Mouse (Mus musculus) adrenal gland, adult (tissue): ENCODE measurements at regions not wholly inside any gene's neighbourhood (a gene's known extent, or its start where the extent isn't known, plus 50 kb on each side); places are given as distances from the start of the nearest gene placed in this dataset.
A peak's percentile ranks its signal among the peaks of the same experiment; 100 is the strongest.

Experiments
- DNase-seq, 2 experiments: peaks; one replicate each; pipeline ENCODE4 v3.0.0; 2022 to 2023; ENCODE audit warnings: low spot score in 1 of 2; ENCODE audit not compliant: inconsistent age in 2 of 2

DNA sequence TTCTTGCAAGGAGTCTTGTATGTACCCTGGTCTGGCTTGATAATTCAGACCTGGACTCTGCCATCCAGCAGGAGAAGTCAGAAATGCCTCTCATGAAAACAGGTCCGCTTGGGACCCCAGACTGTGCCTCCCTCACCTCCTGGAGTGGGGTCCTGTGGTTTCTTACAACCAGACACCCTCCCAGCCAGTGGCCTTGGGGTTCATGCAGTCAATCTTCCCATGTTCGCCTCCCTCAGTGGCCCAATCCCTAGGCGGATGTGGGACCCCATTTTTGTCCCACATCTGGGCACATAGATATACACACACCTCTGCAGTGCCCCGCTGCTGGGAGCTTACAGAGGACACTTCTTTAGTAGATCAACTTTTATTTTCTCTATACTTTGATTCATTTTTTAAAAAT is 217.7 kb downstream of the Lrfn2 start:
- peak in 1 of 2 experiments; percentile 14 for DNase-seq

DNA sequence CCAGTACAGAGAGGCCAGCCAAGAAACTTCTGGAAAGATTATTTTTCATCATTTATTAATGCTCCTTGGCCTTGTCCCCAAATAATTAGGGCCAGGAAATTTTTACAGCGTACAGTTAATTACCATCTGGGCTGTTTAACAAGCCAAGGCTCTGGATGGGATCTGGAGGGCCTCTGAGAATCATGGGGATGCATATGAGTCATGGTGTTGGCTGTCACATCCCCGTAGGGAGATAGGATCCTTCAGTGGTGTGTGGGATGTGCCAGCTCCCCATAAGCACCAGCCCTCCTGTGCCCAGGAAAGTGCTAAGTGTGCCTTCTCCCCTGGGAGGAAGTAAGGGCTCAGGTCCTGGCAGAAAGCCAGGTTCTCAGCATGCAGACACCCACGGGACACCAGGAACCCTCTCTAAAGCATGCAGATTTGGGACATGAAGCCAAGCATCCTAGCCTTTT is 218.8 kb downstream of the Lrfn2 start:
- peak in 1 of 2 experiments; percentile 19 for DNase-seq

DNA sequence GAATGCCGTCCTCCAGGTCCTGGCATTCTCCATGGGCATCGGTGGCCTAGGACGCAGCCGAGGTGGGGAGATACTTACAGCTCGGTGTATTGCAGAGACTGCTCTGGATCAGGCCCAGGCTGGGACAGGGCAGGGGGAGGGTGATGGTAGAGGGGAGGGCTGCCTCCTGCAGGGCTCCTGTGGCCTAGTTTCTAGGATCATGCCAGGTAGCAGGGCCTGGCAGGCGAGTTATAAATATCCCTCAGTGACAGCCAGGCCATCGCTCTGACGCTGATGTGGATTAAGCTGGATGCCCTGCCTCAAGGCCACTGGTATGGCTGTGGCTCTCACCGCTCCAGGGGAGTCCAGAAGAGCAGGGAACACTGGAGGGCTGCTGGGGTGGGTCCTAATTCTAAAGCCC is 221.8 kb downstream of the Lrfn2 start:
- DNase-seq, result peak; percentile 21 to 45

DNA sequence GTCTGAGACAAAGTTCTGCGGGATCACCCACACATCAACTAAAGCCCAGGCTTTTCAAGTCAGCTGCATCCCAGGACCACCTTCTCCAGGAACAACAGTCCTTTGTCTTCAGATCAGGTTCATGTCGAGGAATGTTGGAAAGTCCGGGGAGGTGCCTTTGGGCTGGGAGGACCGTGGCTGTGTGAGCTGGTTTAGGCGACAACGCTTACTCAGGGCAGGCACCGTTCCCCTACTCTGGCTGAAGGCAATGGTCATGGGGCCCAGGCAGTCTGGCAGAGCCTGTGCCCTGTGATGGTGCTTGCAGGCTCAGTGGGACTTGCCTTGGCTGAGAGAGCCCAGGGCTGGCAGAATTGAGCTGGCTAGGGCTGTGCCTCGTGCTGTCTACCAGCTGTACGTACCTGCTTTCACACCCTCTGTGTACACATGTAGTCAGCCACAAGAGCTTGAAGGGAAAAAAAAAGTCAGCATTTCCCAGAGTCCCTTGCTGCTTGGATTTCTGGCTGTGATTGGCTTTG is 222.9 kb downstream of the Lrfn2 start:
- DNase-seq, result no peak

DNA sequence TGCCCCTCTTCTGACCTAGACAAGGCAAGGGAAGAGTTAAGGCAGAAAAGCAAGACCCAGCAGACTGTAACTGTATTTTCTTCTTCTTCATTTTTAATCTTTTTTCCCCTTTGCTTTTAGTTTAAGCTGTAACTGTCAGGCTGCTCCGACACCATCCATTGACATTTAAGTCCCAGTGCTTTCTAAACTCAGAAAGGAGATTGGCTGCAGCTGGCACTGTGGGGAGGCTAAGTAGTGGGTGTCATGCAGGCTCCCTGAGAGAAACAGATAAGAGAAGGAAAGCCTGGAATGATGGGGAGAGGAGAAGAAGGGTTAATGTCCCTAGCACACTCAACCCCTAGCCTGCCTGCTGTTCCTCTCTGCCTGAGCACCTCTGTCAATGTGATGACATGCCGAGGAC is 225.4 kb downstream of the Lrfn2 start:
- no peak for DNase-seq

DNA sequence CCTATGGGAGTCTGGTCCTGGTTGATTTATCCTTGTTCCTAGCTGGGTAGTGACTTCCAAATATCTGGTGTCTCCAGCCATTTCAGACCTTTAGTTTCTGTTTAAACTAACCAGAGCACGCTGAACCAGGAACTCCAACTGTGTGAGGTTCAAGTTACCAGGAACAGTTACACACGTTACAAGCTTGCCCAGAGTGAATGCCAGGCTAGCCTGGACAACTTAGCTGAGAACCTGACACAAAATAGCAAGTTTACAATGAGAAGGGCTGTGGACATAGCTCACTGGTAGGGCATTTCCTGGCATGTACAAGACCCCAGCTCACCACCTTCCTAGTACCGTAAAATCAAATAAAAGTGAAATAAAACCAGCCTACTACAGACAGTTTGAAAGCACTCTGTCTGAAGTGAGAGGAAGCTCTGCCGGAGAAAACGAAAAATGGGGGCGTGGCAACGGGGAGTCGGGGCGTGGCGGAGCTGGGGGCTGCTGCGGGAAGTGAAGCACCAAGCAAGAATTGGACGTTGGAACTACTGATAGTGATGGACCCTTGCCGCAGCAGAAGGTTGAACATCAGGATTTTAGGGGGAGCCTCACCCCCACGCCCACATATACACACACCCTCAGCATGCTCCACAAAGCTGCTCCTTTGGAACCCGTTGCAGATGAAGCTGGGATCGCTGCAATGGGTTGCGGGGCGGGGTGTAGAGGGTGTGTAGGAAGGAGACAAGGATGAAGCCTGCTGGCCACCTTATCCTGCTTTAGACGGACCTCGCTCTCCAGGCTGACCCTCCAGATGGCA is 239.3 kb downstream of the Lrfn2 start:
- DNase-seq, result peak; percentile 24 to 69

DNA sequence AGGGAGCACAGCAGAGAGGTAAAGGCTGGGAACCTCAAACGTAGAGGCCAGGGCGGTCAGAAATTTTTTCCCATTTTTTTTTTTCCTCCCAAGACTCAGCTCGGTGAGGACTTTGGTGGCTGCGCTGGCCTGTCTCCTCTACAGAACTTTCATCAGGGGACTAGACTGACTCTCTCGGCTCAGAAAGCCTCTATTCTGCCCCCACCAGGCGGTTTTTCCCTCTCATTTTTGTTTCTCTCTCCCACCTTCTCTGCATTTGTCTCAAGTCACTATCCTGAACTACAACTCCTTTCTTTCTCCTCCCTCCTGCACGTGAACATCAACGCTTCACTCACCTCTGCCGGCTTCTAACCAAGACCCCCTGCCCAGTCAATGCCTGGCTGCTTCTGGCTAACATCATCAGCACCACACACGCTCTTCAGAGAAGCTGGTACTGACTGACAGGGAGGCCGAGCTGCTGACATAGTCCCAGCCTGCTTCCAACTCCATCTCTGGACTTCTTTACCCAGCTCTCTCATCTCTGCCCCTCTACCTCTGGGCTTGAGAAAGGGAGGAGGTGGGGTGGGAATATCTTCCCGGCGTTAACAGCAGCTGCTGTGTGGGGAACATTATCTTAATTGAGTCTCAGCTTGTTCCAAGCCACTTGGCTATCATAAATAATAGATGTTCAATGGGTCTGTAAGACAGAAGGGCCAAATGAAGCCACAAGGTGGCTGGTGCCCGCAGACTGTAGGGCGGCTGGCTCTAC is 240.0 kb downstream of the Lrfn2 start:
- DNase-seq, result peak in 1 of 2 experiments; percentile 28

DNA sequence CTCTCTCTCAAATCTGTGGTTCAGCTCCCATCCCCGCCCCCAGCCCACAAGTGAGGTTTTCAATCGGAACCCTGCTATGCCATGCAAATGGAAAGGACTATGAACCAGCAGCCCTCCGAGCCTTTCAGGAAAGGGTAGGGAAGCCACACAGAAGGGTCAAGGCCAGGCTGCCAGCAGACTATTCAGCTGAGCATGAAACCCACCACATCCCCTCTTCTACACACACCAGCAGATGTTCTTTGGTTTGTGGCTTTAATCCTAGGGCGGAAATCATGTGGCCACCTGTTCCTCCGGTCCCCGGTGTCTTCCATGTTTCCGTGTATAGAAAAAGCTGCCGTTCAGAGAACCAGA is 240.6 kb downstream of the Lrfn2 start:
- no peak for DNase-seq

DNA sequence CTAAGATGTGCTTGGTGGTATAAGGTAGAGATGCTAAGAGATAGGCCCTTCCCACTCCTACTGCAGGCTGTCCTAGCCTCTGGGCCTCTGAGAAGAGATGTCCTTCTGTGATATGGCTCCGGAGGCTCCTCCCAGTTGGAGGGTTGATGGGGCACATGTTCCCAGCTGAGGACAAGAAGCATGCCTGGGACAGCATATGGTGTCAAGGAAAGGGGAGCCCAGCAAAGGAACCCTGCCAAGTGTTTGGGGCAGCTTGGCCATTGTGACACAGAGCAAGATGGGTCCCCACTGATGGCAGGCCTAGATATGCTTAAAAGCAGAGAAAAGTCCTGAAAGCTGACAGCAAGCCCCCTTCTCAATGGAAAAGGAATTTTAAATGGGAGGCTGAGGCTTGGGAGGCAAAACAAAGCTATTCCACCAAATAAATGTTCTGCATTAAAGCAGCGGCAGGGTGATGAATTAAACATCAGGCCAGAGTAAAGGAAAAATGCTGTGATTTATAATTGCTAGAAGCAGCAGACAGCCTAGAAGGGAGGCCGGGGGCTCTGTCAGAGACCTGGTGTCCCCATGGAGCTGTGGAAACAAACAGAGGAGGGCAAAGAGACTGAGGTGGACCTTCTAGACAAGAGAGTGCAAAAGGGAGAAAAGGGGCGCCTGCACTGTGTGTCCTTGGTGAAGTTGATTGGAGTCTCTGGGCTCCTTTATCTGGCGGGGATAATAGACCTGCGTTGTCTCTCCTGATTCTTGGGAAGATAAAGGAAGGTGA is 246.0 kb downstream of the Lrfn2 start:
- no peak for DNase-seq

DNA sequence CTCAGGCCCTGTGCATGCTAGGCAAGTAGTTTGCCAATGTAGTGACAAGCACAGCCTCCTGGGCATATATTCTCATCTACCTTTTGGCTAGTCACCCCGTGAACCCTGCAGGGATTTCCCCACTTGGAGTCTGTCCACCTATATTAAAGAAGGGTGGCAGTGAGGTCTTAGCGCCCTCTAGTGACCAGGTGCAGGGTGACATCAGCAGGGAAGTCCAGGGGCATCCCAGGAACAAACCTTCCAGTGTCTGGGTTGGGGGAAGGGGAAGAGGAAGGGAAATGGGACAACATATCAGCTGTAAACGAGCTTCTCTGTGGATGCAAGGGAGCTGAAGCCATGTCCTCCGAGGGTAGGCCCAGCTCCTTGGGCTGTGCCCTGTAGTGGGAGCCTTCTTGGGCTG is 245.7 kb upstream of the Mocs1 start:
- DNase-seq, result peak; percentile 29 to 79

DNA sequence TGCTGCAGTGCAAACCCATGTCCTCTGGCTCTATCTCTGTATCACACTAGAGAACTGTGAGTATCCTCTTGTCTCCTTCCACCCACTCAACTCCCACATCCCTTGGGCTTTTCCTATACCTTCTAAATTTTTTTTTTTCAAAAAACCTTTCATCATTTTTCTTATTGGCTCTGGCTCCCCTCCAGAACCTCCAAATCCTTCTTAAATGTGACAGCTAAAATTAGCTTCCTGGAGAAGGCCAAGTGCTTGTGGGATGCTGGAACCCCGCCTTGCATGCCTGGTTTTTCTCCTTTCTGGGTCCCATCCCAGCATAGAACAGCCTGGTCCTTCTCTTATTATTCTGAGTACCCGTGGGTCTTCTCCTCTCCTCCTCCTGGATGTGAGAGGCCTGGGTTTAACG is 244.2 kb upstream of the Mocs1 start:
- no peak for DNase-seq

DNA sequence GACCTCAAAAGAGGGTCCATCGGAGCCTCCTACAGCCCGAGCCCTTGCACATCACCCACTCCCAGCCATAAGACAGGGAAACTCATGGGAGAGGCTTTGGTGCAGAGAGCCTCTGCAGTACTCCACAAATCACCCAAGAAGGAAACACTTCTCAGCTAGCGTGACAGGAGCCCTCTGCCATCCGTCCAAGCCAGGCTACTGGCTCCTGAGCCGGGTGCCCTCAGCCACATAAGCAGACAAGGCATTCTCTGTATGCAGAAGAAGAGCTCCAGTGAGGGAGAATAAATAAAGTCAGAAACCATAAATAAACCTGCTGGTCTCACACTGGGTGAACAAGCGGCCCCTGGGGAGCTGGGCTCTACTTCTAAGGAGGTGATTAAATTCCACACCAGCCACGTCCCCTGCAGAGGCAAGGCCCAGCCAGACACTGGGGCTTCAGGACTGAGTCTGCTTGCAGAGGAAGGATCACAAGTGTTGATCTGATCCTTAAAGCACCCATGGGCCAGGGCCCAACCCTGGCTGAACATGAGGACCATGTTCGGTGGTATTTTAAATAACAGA is 243.0 kb upstream of the Mocs1 start:
- no peak for DNase-seq

DNA sequence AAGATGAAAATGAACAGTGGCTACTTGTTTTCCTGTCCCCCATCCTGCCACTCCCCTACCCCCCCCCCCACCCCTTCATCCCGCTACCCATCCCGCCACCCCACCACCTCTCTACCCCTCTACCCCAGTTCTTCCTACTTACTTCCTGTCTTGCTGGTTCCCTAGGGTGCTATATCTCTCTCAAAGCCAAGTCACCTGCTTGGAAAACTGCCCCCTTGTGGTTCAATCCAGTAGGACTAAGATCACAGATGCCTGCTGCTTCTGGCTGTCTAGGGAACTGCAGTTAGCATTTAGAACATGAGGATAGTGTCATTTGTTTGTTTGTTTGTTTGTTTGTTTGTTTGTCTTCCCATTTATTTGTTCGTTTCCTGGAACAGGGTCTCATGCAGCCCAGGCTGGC is 238.4 kb upstream of the Mocs1 start:
- peak in 1 of 2 experiments; percentile 62 for DNase-seq

DNA sequence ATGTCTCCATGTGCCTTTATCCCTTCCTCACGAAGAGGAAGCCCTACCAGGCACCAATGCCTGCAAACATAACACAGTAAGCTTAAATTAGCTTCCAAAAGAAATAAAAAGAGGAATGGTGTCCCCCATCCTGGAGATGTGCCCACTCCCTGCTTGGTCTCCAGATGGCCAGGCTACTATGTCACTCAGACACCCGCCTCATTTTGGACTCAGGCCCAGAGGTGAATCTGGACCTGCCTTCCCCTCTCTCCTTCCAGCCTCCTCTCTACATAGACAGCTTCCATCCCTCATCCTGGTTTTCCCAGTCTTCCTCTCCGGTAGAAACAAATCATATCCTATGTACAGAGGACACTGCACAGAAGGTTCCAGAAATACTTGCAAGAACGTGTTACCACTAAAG is 237.8 kb upstream of the Mocs1 start:
- no peak for DNase-seq

DNA sequence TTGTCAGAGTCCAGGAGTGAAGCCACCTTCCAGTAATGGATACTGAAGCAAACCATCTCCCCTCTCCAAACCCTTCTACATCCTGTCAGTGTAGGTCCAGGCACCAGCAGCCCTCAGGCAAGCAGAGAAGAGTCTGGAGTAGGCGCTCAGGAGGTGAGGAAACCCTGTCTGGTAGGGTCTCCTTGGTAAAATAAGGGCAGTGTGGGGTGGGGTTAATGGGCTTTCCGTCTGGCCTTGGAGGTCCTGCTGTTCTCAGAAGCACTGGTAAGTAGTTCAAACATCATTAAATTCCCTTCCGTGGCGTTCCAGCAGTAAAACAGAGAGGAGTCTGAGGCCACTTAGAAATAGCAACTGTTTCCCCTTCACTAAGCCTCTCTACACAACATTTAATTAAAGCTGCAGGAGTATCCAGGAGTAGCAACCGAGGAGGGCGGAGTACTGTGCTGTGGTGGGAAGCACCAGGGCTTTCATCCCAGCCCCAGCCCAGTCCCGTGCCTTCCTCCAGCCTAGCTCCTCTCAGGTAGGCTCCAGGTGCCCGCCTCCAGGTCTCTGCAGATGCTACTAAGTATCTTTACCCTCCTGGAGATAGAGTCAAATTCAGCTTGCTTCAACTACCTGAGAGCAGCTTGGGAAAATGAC is 232.0 kb upstream of the Mocs1 start:
- DNase-seq, result no peak

DNA sequence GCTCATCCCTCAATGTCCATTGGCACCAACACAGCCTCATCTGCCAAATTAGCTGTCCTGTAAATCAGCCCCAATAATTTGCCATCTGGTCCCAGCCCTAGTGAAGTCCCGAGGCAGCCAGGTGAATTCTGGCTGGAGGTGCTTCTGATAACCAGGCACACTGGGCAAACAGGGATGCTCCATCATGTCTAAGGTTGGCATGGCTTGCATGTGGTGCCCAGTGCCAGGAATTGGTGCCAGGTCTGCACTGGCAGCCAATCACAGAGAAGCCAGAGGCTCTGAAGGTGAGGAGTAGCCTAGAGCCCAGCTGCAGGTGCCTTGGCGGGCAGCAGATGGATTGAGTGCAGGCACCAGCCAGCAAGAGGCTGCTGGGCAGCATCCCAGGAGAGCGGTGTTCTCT is 226.7 kb upstream of the Mocs1 start:
- DNase-seq, result no peak

DNA sequence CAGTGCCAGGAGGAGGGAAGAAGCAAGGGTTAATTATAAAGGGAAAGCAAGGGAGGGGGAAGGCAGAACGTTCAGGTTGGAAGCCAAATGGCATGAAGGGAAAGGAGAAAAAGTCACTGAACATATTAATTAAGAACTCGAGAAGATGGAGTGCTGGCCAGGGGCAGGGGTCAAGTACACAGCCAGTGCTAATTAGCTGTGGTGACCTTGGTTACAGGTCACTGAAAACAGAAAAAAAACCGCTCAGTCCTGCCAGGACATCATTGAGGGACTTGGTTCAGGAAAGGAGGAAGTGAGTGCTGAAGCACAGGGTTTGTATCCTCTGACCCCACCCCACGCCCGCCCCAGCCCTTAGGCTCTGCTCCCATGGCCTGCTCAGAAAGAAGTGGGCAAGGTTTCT is 223.1 kb upstream of the Mocs1 start:
- no peak for DNase-seq

DNA sequence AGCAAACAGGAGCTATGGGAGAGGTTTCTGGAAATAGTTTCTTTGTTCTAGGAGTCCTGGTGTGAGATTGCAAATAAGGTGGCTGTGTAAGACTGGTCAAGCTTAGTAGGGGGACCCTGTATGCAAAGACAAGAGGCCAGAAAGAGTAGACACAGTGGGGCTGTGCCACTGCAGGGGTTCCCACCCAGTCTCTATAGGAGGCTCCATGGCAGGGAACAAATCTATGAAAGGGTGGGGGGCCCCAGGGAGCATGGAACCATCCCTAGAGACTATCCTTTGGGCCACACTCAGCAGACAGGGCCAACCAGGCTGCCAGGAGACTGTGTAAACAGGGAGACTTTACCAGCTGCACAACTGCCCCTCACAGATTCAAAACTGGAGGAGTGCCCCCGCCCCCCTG is 222.6 kb upstream of the Mocs1 start:
- no peak for DNase-seq

DNA sequence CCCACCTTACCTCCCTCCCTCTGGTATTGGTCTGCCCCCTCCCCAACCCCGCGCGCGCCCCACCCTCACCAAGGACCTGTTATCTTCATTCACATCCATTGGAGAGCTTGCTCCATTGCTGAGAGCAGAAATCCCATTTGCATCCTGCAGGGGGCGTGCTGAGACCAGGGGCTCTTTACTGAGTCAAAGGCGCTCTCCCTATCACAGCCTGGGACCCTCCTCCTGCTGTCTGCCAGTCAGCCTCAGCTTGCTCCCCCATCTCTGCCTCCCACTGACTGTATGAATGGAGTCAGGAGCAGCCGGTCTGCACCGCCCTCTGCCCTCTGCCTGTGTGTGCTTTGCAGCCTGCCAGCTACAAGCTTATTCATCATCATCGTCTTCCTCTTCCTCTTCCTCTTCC is 221.5 kb upstream of the Mocs1 start:
- no peak for DNase-seq

DNA sequence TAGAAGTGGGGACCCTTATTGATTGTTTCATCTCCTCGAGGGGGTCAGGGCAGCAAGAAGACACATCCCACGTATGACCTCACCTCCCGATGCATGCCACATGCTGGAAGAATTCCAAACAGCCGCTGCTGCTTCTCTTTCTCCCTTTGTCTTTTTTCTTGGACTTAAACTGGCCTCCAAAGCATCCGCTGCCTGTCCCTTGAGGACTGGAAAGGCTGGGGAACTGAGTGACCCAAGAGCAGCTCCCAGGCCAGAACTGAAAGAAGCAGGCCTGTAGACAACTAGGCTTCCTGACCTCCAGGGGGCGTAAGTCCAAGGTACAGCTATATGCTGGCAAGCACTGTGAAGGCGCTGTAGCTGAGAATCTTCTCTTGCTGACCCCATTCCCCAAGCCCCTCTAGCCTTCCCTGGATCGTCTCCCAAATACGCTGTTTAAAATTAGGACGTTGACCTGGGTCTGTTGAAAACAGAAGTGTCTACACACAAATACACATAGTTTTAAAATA is 219.8 kb upstream of the Mocs1 start:
- DNase-seq, result no peak

DNA sequence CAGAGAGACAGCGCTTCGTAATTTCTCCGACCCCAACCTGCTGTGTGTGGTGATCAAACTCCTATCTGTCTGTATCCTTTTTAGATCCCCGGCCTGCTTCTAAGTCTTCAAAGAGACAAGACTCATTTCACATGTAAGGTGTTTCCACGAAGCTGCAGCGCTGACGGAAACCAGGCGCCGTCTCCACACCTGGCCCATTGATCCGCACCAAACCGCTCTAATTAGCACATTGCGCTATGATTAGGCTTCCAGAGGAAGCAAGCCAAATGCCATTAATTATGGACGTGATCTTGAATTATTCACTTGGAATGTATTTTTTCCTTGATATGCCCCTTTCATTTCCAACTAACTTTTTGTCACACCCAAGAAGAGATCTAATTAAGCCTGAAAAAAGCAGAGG is 215.2 kb upstream of the Mocs1 start:
- no peak for DNase-seq
